Mouse (Mus musculus) left cerebral cortex, adult 8-10 months (tissue): ENCODE measurements around the gene Tmem143. TPM values are rescaled to one million over a fixed set of nuclear protein-coding genes. Genes with fewer than 3 reads are reported as not detected.
"Not testable (repeated sequence)": the region's sequence is repeated elsewhere in the genome, so short reads cannot be mapped to it uniquely, and the experiment has no call there.

Experiments
- DNase-seq, 2 experiments: peaks; one replicate each; pipeline ENCODE4 v3.0.0; 2022; ENCODE audit warnings: low spot score in 2 of 2
- total RNA-seq, 4 experiments: library from RNA; stranded (reverse); gene quantifications; 2 replicates each; pipeline ENCODE4 v1.2.4; 2022

The Tmem143 gene
- total RNA-seq, 4 experiments from 2014 or later = 18.7 to 24.9 (median 22.7) TPM

- no peak for DNase-seq
These were observed 15.7 kb upstream of the Tmem143 start for GRCm38 (mm10) chr7:45881011-45881410.

GRCm38 (mm10) chr7:45887246-45887645 is 9.5 kb upstream of the Tmem143 start:
- no peak for DNase-seq

- no peak for DNase-seq
These were observed 4.1 kb upstream of the Tmem143 start for GRCm38 (mm10) chr7:45892651-45893050.

GRCm38 (mm10) chr7:45895931-45896516 is 717 bp upstream of the Tmem143 start:
- DNase-seq = no peak

- DNase-seq = peak in 1 of 2 experiments; percentile 43
These were observed 567 bp downstream of the Tmem143 start for GRCm38 (mm10) chr7:45897258-45897757.

GRCm38 (mm10) chr7:45898125-45898524 is 1.4 kb downstream of the Tmem143 start:
- DNase-seq = not testable (repeated sequence)

- no peak for DNase-seq
These were observed 4.8 kb downstream of the Tmem143 start for GRCm38 (mm10) chr7:45901562-45901961.

GRCm38 (mm10) chr7:45902481-45903002 is 5.8 kb downstream of the Tmem143 start:
- DNase-seq = no peak

- no peak for DNase-seq
These were observed 9.9 kb downstream of the Tmem143 start for GRCm38 (mm10) chr7:45906622-45907021.

- DNase-seq = no peak
These were observed 11.6 kb downstream of the Tmem143 start for GRCm38 (mm10) chr7:45908384-45908783.

- no peak for DNase-seq
These were observed 12.4 kb downstream of the Tmem143 start for GRCm38 (mm10) chr7:45909145-45909544.

- no peak for DNase-seq
These were observed 17.3 kb downstream of the Tmem143 start for GRCm38 (mm10) chr7:45914067-45914466.

GRCm38 (mm10) chr7:45915011-45915410 is 18.3 kb downstream of the Tmem143 start:
- no peak for DNase-seq

GRCm38 (mm10) chr7:45916056-45917003 is 19.6 kb downstream of the Tmem143 start:
- peak in 1 of 2 experiments; percentile 86 for DNase-seq

- DNase-seq = no peak
These were observed 20.4 kb downstream of the Tmem143 start for GRCm38 (mm10) chr7:45917004-45917704.

GRCm38 (mm10) chr7:45917926-45918325 is 21.2 kb downstream of the Tmem143 start:
- no peak for DNase-seq

GRCm38 (mm10) chr7:45919083-45919671 is 22.4 kb downstream of the Tmem143 start:
- no peak for DNase-seq

- DNase-seq = no peak
These were observed 23.0 kb downstream of the Tmem143 start for GRCm38 (mm10) chr7:45919761-45920160.

GRCm38 (mm10) chr7:45920583-45921241 is 24.0 kb downstream of the Tmem143 start:
- DNase-seq = no peak

- no peak for DNase-seq
These were observed 24.5 kb downstream of the Tmem143 start, which contains the start of gene Emp3 for GRCm38 (mm10) chr7:45921242-45921621. TSS of gene Emp3 (minus strand) at chr7:45921404.
